Mouse (Mus musculus): Measurements from ENCODE around the gene Tcf7l2.

DNA sequence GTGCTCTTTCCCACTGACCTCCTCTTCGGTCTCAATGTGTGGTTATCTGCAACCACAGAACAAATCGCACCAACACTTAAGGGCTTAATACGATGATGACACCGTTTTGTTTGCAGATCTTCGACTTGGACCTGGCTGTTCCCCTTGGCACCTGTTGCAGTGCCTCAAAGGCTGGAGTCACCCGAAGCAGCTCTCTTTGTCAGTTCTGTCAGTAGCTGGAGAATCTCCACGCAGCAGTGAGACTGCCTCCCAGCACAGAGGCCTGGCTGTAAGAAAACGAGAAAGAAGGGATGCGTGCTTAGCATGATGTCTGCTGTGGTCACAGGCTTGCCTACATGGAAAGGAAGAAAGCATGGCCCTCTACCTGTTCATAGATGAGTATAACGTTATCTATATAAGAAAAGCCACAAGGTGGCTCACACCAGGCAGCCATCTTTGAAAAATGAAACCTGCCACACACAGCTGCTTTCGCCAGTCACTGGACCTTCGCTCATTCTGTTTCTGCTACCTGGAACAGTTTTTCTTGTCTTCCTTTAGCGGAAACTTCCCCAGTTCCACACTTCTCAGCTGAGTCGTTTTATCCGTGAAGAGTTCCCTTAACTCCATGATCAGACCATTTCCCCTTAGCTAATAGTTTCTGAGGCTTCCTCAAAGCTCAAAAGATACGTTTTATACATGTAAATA lies 21.1 kb upstream of the Tcf7l2 start:
- TF ChIP-seq CTCF (IDR thresholded peaks at IDR 0.05; ENCODE audit: control insufficient read depth, insufficient read depth, low read length) (no peak), POLR2A (IDR thresholded peaks at IDR 0.05; ENCODE audit: borderline replicate concordance, control insufficient read depth, low read depth, low read length) (no peak)

Measured in bone marrow, adult 2 months (tissue).